Mouse (Mus musculus): ENCODE data around the gene Klhdc9. TPM values are rescaled to one million over a fixed set of nuclear protein-coding genes. Genes with fewer than 3 reads are reported as not detected.
A peak's percentile ranks its signal among the peaks of the same experiment; 100 is the strongest.

Klhdc9 gene
- total RNA-seq, 2 experiments from 2014 or later: 0.20 to 0.80 TPM

DNA sequence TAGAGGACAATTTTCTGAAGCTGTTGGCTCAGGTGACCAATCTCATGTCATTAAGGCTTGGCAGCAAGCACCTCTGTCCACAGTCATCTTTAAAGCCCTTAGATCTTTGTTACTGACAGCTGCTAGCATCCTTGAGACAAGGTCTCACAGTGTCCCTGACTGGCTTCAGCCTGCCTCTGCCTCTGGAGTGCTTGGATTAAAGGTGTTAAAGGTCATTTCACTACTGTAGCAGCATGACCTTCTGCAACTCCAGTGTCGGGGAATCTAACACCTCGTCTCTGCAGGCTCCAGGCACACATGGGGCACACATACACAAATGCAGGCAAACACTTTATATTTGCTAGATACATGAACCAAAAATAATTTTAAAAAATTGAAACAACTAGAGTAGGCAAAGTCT, 35.0 kb downstream of the Klhdc9 start:
- ATAC-seq (replicated peaks; ENCODE audit: low FRiP score, low TSS enrichment, poor library complexity, severe bottlenecking): no peak

DNA sequence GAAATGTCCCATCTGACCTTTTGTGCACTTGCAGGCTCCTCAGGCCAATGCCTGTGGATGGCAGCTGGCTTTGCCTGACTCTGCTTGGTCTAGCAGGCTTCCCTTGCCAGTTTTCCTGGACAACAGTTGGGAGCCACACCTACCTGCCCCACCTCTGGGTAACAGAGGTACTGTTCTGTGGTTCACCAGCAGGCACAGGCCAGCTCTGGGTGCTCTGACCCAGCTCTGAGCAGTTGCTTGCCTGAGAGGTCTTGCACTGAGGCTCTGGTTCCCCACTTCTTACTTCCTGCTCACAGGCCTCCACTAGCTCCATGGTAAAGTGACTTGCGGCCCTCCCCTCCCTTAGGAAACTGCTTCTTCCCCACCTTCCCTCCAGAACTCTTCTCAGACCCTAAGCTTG, 38.6 kb downstream of the Klhdc9 start:
- ATAC-seq (replicated peaks; ENCODE audit: low FRiP score, low TSS enrichment, poor library complexity, severe bottlenecking): peak; percentile 76

DNA sequence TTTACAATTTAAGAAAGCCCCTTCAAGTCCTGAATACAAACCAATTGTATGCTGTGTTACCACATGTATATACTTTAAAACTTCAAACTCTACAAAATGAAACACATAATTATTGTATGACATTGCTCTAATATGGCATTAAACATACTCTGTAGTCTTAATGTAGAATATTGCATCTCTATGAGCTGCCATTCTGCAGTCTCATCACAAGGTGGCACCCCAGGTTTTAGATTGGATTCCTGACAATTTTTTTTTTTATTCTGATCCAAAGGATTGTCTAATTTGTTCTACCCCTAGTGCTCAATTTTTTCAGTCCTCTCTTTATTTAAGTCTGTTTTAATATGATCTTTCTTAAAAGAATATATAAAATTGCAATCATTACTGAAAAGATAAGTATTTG, 39.2 kb downstream of the Klhdc9 start:
- ATAC-seq (replicated peaks; ENCODE audit: low FRiP score, low TSS enrichment, poor library complexity, severe bottlenecking): peak; percentile 69

DNA sequence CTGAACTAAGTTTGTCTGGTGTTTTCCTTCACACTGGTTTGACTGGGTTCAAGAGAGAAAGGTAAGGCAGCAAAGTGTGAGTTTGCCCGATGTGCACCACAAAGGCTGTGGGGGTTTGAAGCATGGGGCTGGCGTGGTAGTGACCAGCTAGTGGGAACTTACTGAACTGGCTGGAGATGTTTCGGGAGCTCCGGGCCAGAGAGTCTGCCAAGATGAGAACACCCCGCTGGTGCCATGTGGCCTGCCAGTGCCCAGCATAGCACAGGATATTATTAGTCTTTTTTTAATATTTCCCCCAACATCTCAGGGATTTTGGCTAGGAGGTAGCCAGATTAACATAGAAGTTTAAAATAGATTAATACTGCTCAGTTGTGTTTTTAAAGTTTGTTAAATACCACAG, 40.4 kb downstream of the Klhdc9 start:
- ATAC-seq (replicated peaks; ENCODE audit: low FRiP score, low TSS enrichment, poor library complexity, severe bottlenecking): no peak

DNA sequence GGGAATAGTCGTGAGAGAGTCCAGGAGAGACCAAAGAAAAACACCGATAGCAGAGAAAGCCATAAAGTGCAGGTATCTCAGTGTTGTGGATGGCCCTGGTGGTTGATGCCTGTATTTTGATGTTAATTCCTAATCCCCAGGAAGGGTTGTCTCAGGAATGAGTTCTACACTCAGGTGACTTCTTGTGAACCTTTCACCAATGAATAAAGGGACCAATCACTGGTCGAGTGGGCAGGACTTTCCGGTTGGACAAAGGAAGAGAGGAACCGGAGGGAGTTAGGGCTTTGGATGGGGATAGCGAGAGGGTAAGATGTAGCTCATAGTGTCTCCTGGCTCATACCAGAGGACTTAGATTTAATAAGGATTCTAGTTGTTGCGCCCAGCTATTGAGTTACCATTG, 40.9 kb downstream of the Klhdc9 start:
- no peak for ATAC-seq (replicated peaks; ENCODE audit: low FRiP score, low TSS enrichment, poor library complexity, severe bottlenecking)

DNA sequence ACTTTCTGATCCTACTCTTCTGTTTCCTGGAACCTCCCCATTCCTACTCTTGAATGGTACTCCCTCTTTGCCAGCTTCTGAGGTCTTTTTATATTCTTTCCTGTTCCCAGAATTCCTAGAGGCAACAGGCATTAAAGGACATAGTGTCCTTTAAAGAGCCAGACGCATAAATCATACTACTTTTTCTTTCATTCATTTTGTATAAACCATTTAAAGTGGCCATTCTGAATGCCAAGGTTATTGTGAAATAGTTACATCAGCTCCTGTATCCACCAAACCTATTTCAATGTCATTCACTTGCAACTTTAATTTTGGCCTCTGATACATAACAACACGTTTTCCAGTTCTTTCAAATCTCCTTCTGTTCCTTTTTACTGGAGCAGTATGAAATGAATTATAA, 51.3 kb downstream of the Klhdc9 start:
- ATAC-seq (replicated peaks; ENCODE audit: low FRiP score, low TSS enrichment, poor library complexity, severe bottlenecking): no peak

Other genes with a start within 250 kb of the Klhdc9 start
- gene Cfap126, start 246.9 kb downstream of the Klhdc9 start, total RNA-seq (2014; fragmentation: Nextera tagmentation): 12.6 and 18.9 TPM in 2 replicates
- 4.3 and 11.8 TPM in 2 replicates for gene Cfap126, start 246.9 kb downstream of the Klhdc9 start, total RNA-seq (2017)
- gene Sdhc, start 210.2 kb downstream of the Klhdc9 start, total RNA-seq (2014; fragmentation: Nextera tagmentation): 150 and 178 TPM in 2 replicates
- 72.0 and 84.7 TPM in 2 replicates for gene Sdhc, start 210.2 kb downstream of the Klhdc9 start, total RNA-seq (2017)
- gene Mpz, start 210.1 kb downstream of the Klhdc9 start, total RNA-seq (2014; fragmentation: Nextera tagmentation): not detected in 2 replicates
- 0.61 TPM in 1 of 2 replicates, not detected in the other for gene Mpz, start 210.1 kb downstream of the Klhdc9 start, total RNA-seq (2017)
- gene Pcp4l1, start 164.5 kb downstream of the Klhdc9 start, total RNA-seq (2014; fragmentation: Nextera tagmentation): 0.69 and 3.6 TPM in 2 replicates
- 1.1 TPM in 1 of 2 replicates, not detected in the other for gene Pcp4l1, start 164.5 kb downstream of the Klhdc9 start, total RNA-seq (2017)
- gene Nr1i3, start 146.8 kb downstream of the Klhdc9 start, total RNA-seq (2014; fragmentation: Nextera tagmentation): 0.07 TPM in 1 of 2 replicates, not detected in the other
- gene Nr1i3, start 146.8 kb downstream of the Klhdc9 start, total RNA-seq (2017): 0.38 TPM in 1 of 2 replicates, not detected in the other
- gene Tomm40l, start 138.3 kb downstream of the Klhdc9 start, total RNA-seq (2014; fragmentation: Nextera tagmentation): 22.3 and 46.9 TPM in 2 replicates
- gene Tomm40l, start 138.3 kb downstream of the Klhdc9 start, total RNA-seq (2017): 25.0 and 33.7 TPM in 2 replicates
- gene Apoa2, start 135.7 kb downstream of the Klhdc9 start, total RNA-seq (2014; fragmentation: Nextera tagmentation): 3.8 TPM in 1 of 2 replicates, not detected in the other
- gene Apoa2, start 135.7 kb downstream of the Klhdc9 start, total RNA-seq (2017): not detected in 2 replicates
- gene Fcer1g, start 126.4 kb downstream of the Klhdc9 start, total RNA-seq (2014; fragmentation: Nextera tagmentation): 3.7 and 9.1 TPM in 2 replicates
- gene Fcer1g, start 126.4 kb downstream of the Klhdc9 start, total RNA-seq (2017): 11.9 and 14.3 TPM in 2 replicates
- gene Adamts4, start 110.4 kb downstream of the Klhdc9 start, total RNA-seq (2014; fragmentation: Nextera tagmentation): 0.11 TPM in 1 of 2 replicates, not detected in the other
- gene Adamts4, start 110.4 kb downstream of the Klhdc9 start, total RNA-seq (2017): not detected in 2 replicates
- 273 and 313 TPM in 2 replicates for gene Ndufs2, start 109.4 kb downstream of the Klhdc9 start, total RNA-seq (2014; fragmentation: Nextera tagmentation)
- 280 and 331 TPM in 2 replicates for gene Ndufs2, start 109.4 kb downstream of the Klhdc9 start, total RNA-seq (2017)
- 34.5 and 55.7 TPM in 2 replicates for gene B4galt3, start 90.5 kb downstream of the Klhdc9 start, total RNA-seq (2014; fragmentation: Nextera tagmentation)
- 15.2 and 24.0 TPM in 2 replicates for gene B4galt3, start 90.5 kb downstream of the Klhdc9 start, total RNA-seq (2017)
- gene Ppox, start 79.6 kb downstream of the Klhdc9 start, total RNA-seq (2014; fragmentation: Nextera tagmentation): 114 and 123 TPM in 2 replicates
- gene Ppox, start 79.6 kb downstream of the Klhdc9 start, total RNA-seq (2017): 18.1 and 29.5 TPM in 2 replicates
- gene Usp21, start 72.8 kb downstream of the Klhdc9 start, total RNA-seq (2014; fragmentation: Nextera tagmentation): 44.1 and 50.1 TPM in 2 replicates
- gene Usp21, start 72.8 kb downstream of the Klhdc9 start, total RNA-seq (2017): 16.9 and 33.0 TPM in 2 replicates
- gene Ufc1, start 65.8 kb downstream of the Klhdc9 start, total RNA-seq (2014; fragmentation: Nextera tagmentation): 74.8 and 83.3 TPM in 2 replicates
- 65.6 and 72.6 TPM in 2 replicates for gene Ufc1, start 65.8 kb downstream of the Klhdc9 start, total RNA-seq (2017)
- gene Dedd, start 31.7 kb downstream of the Klhdc9 start, total RNA-seq (2014; fragmentation: Nextera tagmentation): 22.4 and 38.5 TPM in 2 replicates
- gene Dedd, start 31.7 kb downstream of the Klhdc9 start, total RNA-seq (2017): 13.5 and 23.7 TPM in 2 replicates
- gene Nit1, start 15.2 kb downstream of the Klhdc9 start, total RNA-seq (2014; fragmentation: Nextera tagmentation): 10.4 and 22.0 TPM in 2 replicates
- 39.2 and 42.4 TPM in 2 replicates for gene Nit1, start 15.2 kb downstream of the Klhdc9 start, total RNA-seq (2017)
- 45.1 and 97.3 TPM in 2 replicates for gene Pfdn2, start 15.1 kb downstream of the Klhdc9 start, total RNA-seq (2014; fragmentation: Nextera tagmentation)
- 66.2 and 101 TPM in 2 replicates for gene Pfdn2, start 15.1 kb downstream of the Klhdc9 start, total RNA-seq (2017)
- not detected in 2 replicates for gene Nectin4, start 9.3 kb upstream of the Klhdc9 start, total RNA-seq (2014; fragmentation: Nextera tagmentation)
- gene Nectin4, start 9.3 kb upstream of the Klhdc9 start, total RNA-seq (2017): 0.14 and 0.27 TPM in 2 replicates
- 11.8 and 20.7 TPM in 2 replicates for gene Arhgap30, start 28.2 kb upstream of the Klhdc9 start, total RNA-seq (2014; fragmentation: Nextera tagmentation)
- gene Arhgap30, start 28.2 kb upstream of the Klhdc9 start, total RNA-seq (2017): 18.7 and 28.7 TPM in 2 replicates
- 24.1 and 32.0 TPM in 2 replicates for gene Usf1, start 50.5 kb upstream of the Klhdc9 start, total RNA-seq (2014; fragmentation: Nextera tagmentation)
- 46.2 and 60.5 TPM in 2 replicates for gene Usf1, start 50.5 kb upstream of the Klhdc9 start, total RNA-seq (2017)
- gene Tstd1, start 58.1 kb upstream of the Klhdc9 start, total RNA-seq (2014; fragmentation: Nextera tagmentation): not detected in 2 replicates
- gene Tstd1, start 58.1 kb upstream of the Klhdc9 start, total RNA-seq (2017): 1.1 TPM in 1 of 2 replicates, not detected in the other
- not detected in 2 replicates for gene F11r, start 76.7 kb upstream of the Klhdc9 start, total RNA-seq (2014; fragmentation: Nextera tagmentation)
- 0.38 and 2.3 TPM in 2 replicates for gene F11r, start 76.7 kb upstream of the Klhdc9 start, total RNA-seq (2017)
- 5.5 and 10.9 TPM in 2 replicates for gene Alyref2, start 142.7 kb upstream of the Klhdc9 start, total RNA-seq (2014; fragmentation: Nextera tagmentation)
- gene Alyref2, start 142.7 kb upstream of the Klhdc9 start, total RNA-seq (2017): 3.5 and 5.3 TPM in 2 replicates
- gene Itln1, start 174.5 kb upstream of the Klhdc9 start, total RNA-seq (2014; fragmentation: Nextera tagmentation): not detected in 2 replicates
- not detected in 2 replicates for gene Itln1, start 174.5 kb upstream of the Klhdc9 start, total RNA-seq (2017)
- 1.8 and 3.9 TPM in 2 replicates for gene Cd244a, start 198.4 kb upstream of the Klhdc9 start, total RNA-seq (2014; fragmentation: Nextera tagmentation)
- 1.7 and 2.4 TPM in 2 replicates for gene Cd244a, start 198.4 kb upstream of the Klhdc9 start, total RNA-seq (2017)
- gene Ly9, start 246.6 kb upstream of the Klhdc9 start, total RNA-seq (2014; fragmentation: Nextera tagmentation): 2.1 and 4.1 TPM in 2 replicates
- 5.3 and 9.6 TPM in 2 replicates for gene Ly9, start 246.6 kb upstream of the Klhdc9 start, total RNA-seq (2017)

All from megakaryocyte-erythroid progenitor cell, adult 5-6 weeks (primary cell).